Mouse (Mus musculus) testis, adult 2 months (tissue): ENCODE data around the gene Pnliprp2.

Experiments
- CTCF ChIP-seq: fragments of 200-500 bp; IDR thresholded peaks from 2 replicates; pipeline ENCODE4 v1.5.1; 2012; ENCODE audit warnings: low read depth, mild to moderate bottlenecking, inconsistent platforms, low read length, moderate library complexity; ENCODE audit not compliant: control insufficient read depth, insufficient read depth, insufficient replicate concordance
- POLR2A ChIP-seq: fragments of 200-500 bp; IDR thresholded peaks from 2 replicates; pipeline ENCODE4 v1.6.1; 2012; ENCODE audit warnings: low read depth, mild to moderate bottlenecking, inconsistent platforms, low read length, moderate library complexity; ENCODE audit not compliant: control insufficient read depth

- TF ChIP-seq CTCF (no peak), POLR2A (no peak)
These were observed 49.3 kb downstream of the Pnliprp2 start for GRCm38 (mm10) chr19:58808864-58809263.
